Mouse (Mus musculus): ENCODE data around the gene Ldlrap1.

DNA sequence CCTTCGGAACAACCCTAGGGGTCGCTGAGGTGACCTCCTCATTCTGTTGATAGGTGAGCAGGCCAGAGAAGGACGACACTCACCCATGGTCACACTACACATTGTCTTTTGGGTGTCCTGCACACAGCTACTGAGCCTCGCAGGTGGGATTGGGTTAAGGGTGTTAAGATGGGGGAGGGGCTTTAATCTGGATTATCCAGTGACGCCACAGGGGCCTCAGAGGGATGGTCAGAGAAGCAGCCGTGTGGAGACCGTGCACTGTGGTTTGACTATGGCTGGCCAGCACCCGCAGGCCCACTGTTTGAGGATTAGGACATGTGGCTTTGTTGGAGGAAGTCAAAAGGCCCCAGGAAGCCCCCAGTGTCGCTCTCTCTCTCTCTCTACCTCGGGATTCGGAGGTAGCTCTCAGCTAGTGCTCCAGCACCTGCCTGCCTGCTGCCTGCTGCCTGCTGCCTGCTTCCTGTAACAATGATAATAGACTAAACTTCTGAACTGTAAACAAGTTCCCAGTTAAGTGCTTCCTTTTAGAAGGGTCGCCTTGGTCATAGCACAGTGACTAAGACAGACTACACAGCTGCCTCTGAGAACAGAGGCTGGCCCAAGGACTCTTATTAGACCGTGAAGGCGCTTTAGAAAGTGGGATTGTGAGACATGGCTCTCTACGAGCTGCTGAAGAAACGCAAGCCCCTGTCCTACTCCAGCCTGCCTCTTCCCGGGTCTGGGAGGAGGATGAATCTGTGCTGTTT, 14.1 kb downstream of the Ldlrap1 start:
- TF ChIP-seq CTCF (IDR thresholded peaks at IDR 0.05; ENCODE audit: borderline replicate concordance, control insufficient read depth, extremely low read depth, insufficient read depth, low read length, poor library complexity) (no peak), POLR2A (IDR thresholded peaks at IDR 0.05; ENCODE audit: control insufficient read depth, extremely low read depth, insufficient read depth, low read length, poor library complexity) (no peak)
